Mouse (Mus musculus) WW6 (cell line): Measurements from ENCODE around the gene Vmn1r107.
"Not testable (repeated sequence)": the region's sequence is repeated elsewhere in the genome, so short reads cannot be mapped to it uniquely, and the experiment has no call there.

Experiments used
- DNase-seq: peaks from one replicate; pipeline ENCODE4 v3.0.0-alpha.2; 2013; ENCODE audit warnings: low read depth, low spot score

The Vmn1r107 gene

DNA sequence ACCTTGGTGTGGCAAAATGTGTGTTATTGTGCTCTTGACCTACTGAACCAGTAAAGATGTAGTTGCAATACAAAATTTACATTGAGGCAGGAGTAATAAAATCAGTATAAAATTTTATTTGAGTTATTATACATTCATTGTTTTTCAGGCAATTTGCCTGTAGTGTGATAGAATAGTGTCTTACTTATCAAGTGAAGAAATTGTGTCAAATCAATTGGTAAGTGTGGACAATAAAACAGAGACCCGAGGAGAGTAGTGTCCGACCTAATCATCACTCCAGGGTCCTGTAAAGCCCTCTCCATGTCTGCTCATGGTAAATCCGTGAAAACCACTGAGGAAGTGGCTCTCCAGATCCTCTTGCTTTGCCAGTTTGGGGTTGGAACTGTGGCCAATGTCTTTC is at the start of gene Vmn1r107:
Vmn1r107 (plus strand) TSS at position 301 of the 400 bp plus-strand sequence.
- not testable (repeated sequence) for DNase-seq

DNA sequence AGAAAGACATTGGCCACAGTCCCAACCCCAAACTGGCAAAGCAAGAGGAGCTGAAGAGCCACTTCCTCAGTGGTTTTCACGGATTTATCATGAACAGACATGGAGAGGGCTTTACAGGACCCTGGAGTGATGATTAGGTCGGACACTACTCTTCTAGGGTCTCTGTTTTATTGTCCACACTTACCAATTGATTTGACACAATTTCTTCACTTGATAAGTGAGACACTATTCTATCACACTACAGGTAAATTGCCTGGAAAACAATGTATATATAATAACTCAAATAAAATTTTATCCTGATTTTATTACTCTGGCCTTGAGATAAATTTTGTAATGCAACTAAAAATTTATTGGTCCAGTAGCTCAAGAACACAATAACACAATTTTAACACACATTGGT is 34.4 kb downstream of the Vmn1r107 start, which contains the start of gene Vmn1r111:
Vmn1r111 (minus strand) TSS at position 101 of the 400 bp plus-strand sequence.
- not testable (repeated sequence) for DNase-seq
